Mouse (Mus musculus) midbrain, embryonic 10.5 days (tissue): ENCODE data around the gene Slc22a17. TPM values are rescaled to one million over a fixed set of nuclear protein-coding genes. Genes with fewer than 3 reads are reported as not detected.

ENCODE experiments used
- DNase-seq: peaks from one replicate; pipeline ENCODE4 v3.0.0-alpha.2; 2017; ENCODE audit warnings: low spot score
- H3K27ac ChIP-seq: fragments of 300-500 bp; sonication (generic); replicated peaks from 2 replicates; pipeline ENCODE4 v1.5.1; 2016; ENCODE audit warnings: mild to moderate bottlenecking
- H3K27me3 ChIP-seq: fragments of 300-500 bp; sonication (generic); 2 replicates; pipeline ENCODE4 v1.6.1; 2016; ENCODE audit warnings: low read depth, mild to moderate bottlenecking; ENCODE audit not compliant: poor library complexity, severe bottlenecking
- H3K36me3 ChIP-seq: fragments of 300-500 bp; sonication (generic); 2 replicates; pipeline ENCODE4 v1.6.1; 2016; ENCODE audit warnings: mild to moderate bottlenecking, moderate library complexity
- H3K4me1 ChIP-seq: fragments of 300-500 bp; sonication (generic); 2 replicates; pipeline ENCODE4 v1.6.1; 2016
- H3K4me3 ChIP-seq: fragments of 300-500 bp; sonication (generic); 2 replicates; pipeline ENCODE4 v1.5.1; 2016; ENCODE audit warnings: mild to moderate bottlenecking, moderate library complexity
- H3K9me3 ChIP-seq: fragments of 300-500 bp; sonication (generic); replicated peaks from 2 replicates; pipeline ENCODE4 v1.6.1; 2016; ENCODE audit warnings: mild to moderate bottlenecking
- WGBS: fragments of 180-500 bp; shearing (Covaris S2); methylation state at CpG from one replicate; pipeline ENCODE4 v1.1.7; 2016; 5-methylcytosine and 5-hydroxymethylcytosine counted together
- microRNA counts: library from miRNA; unstranded; fragments of <30 nt; microRNA quantifications from one replicate; lab custom pipeline; 2017
- microRNA-seq: library from miRNA; unstranded; fragments of <30 nt; microRNA quantifications from one replicate; pipeline ENCODE4, GENCODE M21; 2017
- polyA plus RNA-seq: library from polyadenylated mRNA; unstranded; fragments of >200 nt; fragmentation: Nextera tagmentation; extraction: Ambion mirVana; gene quantifications from 2 replicates; pipeline ENCODE4 v1.2.1, GENCODE M21; 2016

Slc22a17 gene
- polyA plus RNA-seq, 1 experiment from 2014 or later = 42.0 TPM

DNA sequence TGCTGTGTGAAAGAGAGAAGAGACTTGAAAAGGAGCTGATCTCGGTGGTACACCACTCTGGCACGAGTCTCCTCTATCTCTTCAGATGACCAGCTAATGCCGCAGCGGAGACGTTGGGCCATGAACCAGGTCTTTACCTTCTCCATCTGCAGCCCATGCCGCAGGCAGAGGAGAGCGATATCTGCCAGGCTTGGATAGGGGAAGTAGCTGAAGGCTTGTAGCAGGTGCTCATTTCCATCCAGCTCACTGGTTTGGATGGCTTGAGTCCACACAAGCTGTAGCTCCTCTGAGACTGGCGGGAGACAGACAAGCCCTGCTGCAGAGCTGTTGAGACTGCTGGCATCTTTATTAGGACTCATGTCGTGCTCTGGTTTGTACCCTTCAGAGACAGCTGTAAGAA is 55.0 kb downstream of the Slc22a17 start:
- Histone ChIP-seq H3K36me3 (peaks cover 44% of the 10 kb centered on the region), H3K4me3 (no peak overlapping the region), H3K27me3 (no peaks in the 10 kb centered on the region), H3K27ac (no peak overlapping the region), H3K4me1 (peaks cover 12% of the 10 kb centered on the region), H3K9me3 (no peaks in the 10 kb centered on the region)
- 89% methylated on average over 9 of the region's 9 CpGs for WGBS
- DNase-seq = no peak

DNA sequence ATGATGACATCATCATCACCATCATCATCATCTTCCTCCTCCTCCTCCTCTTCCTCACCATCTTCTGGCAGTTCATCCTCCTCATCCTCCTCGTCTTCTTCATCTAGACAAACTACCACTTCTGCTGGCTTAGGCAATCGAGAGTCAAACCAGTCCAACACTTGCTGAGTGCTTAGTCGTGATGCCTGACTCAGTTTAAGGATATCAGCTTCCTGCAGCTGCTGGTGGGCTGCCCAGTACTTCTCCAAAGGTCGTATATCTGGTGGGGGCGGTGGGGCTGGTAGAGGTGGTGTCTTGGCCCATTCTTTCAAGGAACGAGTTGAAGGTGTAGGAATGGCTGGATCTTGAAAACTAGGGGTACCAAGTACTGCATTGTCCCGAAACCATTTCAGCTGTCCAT is 56.2 kb downstream of the Slc22a17 start:
- H3K27me3 ChIP-seq = no peaks in the 10 kb centered on the region

More for the DNA sequence above, 56.2 kb downstream of the Slc22a17 start:
- Histone ChIP-seq H3K4me1 (0 out of 2 replicates have a peak, but pooled peaks cover 4% of the 10 kb centered on the region), H3K4me3 (no peak overlapping the region), H3K27ac (no peak overlapping the region), H3K9me3 (no peaks in the 10 kb centered on the region), H3K36me3 (peaks cover 44% of the 10 kb centered on the region)
- no peak for DNase-seq
- 89% methylated on average over 7 of the region's 7 CpGs for WGBS

MicroRNAs within 50 kb of the gene (microRNA counts, 519-probe panel; counts per million panel counts)
- microRNA mmu-miR-208a (lab: Ali Mortazavi, UCI) = not detected

Small RNA genes lying within 50 kb of the gene (microRNA-seq; reads per million reads assigned to microRNA genes)
- gene Mir208a = 9.0 reads per million, percentile 20 among the genes with 10 or more reads in this experiment

Other genes starting within 250 kb of the Slc22a17 start
- gene 1700123O20Rik, start 226.9 kb downstream of the Slc22a17 start, polyA plus RNA-seq = 106 and 111 TPM in 2 replicates
- gene Acin1, start 226.2 kb downstream of the Slc22a17 start, polyA plus RNA-seq = 128 and 145 TPM in 2 replicates
- 0.15 TPM in 1 of 2 replicates, not detected in the other for gene Gm29776, start 214.3 kb downstream of the Slc22a17 start, polyA plus RNA-seq
- 0.09 and 0.11 TPM in 2 replicates for gene Cebpe, start 201.0 kb downstream of the Slc22a17 start, polyA plus RNA-seq
- gene Slc7a8, start 131.2 kb downstream of the Slc22a17 start, polyA plus RNA-seq = 1.8 and 2.4 TPM in 2 replicates
- gene Rnf212b, start 99.0 kb downstream of the Slc22a17 start, polyA plus RNA-seq = not detected in 2 replicates
- gene Homez, start 42.2 kb downstream of the Slc22a17 start, polyA plus RNA-seq = 25.7 and 26.8 TPM in 2 replicates
- gene Ppp1r3e, start 35.6 kb downstream of the Slc22a17 start, polyA plus RNA-seq = 0.31 and 0.81 TPM in 2 replicates
- gene Bcl2l2, start 29.8 kb downstream of the Slc22a17 start, polyA plus RNA-seq = 2.7 and 3.4 TPM in 2 replicates
- not detected in 2 replicates for gene Gm20521, start 29.7 kb downstream of the Slc22a17 start, polyA plus RNA-seq
- gene Pabpn1, start 20.6 kb downstream of the Slc22a17 start, polyA plus RNA-seq = 165 and 175 TPM in 2 replicates
- gene Efs, start 13.0 kb upstream of the Slc22a17 start, polyA plus RNA-seq = 42.5 and 42.8 TPM in 2 replicates
- not detected in 2 replicates for gene Il25, start 19.6 kb upstream of the Slc22a17 start, polyA plus RNA-seq
- 0.17 and 0.31 TPM in 2 replicates for gene Cmtm5, start 23.1 kb upstream of the Slc22a17 start, polyA plus RNA-seq
- 0.40 and 0.68 TPM in 2 replicates for gene Myh6, start 53.8 kb upstream of the Slc22a17 start, polyA plus RNA-seq
- gene Gm17428, start 63.8 kb upstream of the Slc22a17 start, polyA plus RNA-seq = not detected in 2 replicates
- gene Myh7, start 81.5 kb upstream of the Slc22a17 start, polyA plus RNA-seq = 0.70 and 0.96 TPM in 2 replicates
- 89.3 and 91.6 TPM in 2 replicates for gene Ngdn, start 102.3 kb upstream of the Slc22a17 start, polyA plus RNA-seq
- gene Zfhx2, start 179.2 kb upstream of the Slc22a17 start, polyA plus RNA-seq = 7.6 and 12.5 TPM in 2 replicates
- gene Thtpa, start 181.7 kb upstream of the Slc22a17 start, polyA plus RNA-seq = 28.1 and 30.8 TPM in 2 replicates
- 12.7 and 15.0 TPM in 2 replicates for gene Ap1g2, start 193.5 kb upstream of the Slc22a17 start, polyA plus RNA-seq
- 0.53 and 1.2 TPM in 2 replicates for gene Jph4, start 203.8 kb upstream of the Slc22a17 start, polyA plus RNA-seq